Mouse (Mus musculus) kidney, adult 2 months (tissue): ENCODE results near the gene Pth2r.

Experiments used
- CTCF ChIP-seq: fragments of 200-500 bp; conservative IDR thresholded peaks from 2 replicates; pipeline ENCODE4 v1.5.1; 2011; ENCODE audit warnings: low read depth, mild to moderate bottlenecking, control low read depth, low read length, moderate library complexity, mixed read lengths; ENCODE audit not compliant: insufficient read depth, insufficient read length
- POLR2A ChIP-seq: fragments of 200-500 bp; IDR thresholded peaks from one replicate; pipeline ENCODE4 v1.6.1; 2011; ENCODE audit warnings: low read depth, low read length, control low read depth

DNA sequence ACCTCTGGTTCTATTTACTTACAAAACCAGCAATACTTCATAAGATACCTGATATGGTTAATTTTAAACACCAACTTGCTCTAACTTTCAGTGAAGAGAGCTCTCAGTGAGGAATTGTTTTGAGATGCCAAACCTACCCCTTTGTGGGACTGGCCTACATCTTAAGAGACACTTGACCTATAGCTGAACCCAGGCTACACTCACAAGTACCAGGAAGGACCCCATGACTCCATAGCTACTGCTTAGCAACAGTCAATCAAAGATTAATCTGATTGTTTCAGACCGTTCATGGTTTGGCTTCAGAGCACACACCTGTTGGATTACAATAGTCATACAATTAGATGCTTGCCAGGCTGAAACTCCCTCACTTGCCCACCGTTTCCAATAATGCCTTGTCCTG is 71.1 kb downstream of the Pth2r start:
- TF ChIP-seq CTCF (no peak), POLR2A (no peak)
